Mouse (Mus musculus): ENCODE results near the gene Rab3il1.

Rab3il1 gene

DNA sequence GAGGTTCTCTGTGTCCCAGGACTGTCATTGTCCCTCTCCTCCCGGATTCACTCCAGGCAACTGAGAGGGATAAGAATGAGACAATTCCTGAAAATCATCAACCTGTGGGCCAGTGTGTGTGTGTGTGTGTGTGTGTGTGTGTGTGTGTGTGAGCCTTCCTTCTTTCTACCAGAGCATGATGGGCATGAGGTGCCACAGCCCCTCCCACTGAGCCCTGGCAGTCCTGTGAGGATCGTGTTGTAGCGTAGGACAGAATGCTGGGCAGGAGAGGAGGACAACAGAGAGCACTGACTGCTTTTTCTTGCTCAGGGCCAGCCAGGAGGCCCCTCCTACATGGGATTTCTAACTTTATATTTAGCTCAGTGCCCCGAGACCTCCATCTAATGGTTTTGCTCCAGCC is 41.3 kb downstream of the Rab3il1 start:
- no peak for DNase-seq

DNA sequence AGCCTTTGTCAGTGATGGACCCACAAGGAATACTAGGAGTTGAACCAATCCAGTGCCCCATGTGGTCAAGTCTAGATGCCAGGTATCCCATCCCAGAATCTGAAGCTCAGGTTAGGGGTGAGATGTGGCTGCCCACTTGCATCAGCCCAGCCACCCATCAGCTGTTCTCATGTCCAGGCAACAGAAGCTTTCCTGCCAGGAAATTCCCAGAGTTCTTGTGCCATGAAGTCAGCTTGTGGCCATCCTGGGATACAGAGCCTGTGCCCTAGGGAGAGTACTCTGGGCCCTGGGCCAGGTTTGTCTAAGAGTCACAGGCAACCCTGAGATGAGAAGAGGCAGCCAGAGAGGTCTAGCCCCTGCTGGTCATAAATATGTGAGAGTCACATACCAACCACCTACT is 42.2 kb downstream of the Rab3il1 start:
- DNase-seq = no peak

- no peak for DNase-seq
These were observed 44.2 kb downstream of the Rab3il1 start for GRCm38 (mm10) chr19:10045707-10046106.

DNA sequence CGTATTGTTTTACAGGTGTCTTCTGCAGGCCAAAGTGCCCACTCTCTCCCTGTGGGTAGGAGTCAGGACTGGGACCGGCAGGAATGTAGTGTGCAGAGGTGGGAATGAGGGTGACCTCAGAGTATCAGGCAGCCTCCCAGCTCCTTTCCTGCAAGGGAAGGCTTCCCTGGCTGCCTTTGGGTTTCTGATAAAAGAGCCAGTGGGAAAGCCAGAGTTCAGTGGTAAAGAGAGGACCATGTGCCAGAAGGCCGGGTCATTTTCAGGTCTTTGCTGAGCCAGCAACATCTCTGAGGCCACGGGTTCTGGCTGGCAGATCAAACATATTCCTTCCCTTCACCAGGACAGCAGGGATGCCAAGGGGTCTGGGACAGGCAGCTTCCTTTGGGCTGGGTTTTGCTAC is 44.9 kb downstream of the Rab3il1 start:
- DNase-seq = no peak

GRCm38 (mm10) chr19:10046983-10047382 is 45.5 kb downstream of the Rab3il1 start:
- DNase-seq = no peak

- DNase-seq = no peak
These were observed 48.1 kb downstream of the Rab3il1 start for GRCm38 (mm10) chr19:10049533-10049932.

DNA sequence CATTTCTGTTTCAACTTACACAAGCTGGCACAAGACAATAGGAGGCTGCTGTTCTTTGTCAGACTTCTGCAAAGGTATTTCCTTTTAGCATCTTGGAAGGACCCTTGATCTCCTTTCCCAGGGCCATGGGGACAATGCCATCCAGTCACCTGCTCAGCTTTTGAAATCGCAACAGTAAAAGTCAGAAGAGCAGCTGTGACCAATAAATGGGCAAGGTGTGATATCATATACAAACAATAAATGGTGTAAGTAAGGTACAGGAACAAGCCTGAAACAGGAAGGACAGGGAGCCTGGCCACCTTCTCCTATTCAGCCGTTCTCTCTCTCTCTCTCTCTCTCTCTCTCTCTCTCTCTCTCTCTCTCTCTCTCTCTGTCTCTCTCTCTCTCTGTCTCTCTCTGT is 49.0 kb downstream of the Rab3il1 start:
- no peak for DNase-seq

DNA sequence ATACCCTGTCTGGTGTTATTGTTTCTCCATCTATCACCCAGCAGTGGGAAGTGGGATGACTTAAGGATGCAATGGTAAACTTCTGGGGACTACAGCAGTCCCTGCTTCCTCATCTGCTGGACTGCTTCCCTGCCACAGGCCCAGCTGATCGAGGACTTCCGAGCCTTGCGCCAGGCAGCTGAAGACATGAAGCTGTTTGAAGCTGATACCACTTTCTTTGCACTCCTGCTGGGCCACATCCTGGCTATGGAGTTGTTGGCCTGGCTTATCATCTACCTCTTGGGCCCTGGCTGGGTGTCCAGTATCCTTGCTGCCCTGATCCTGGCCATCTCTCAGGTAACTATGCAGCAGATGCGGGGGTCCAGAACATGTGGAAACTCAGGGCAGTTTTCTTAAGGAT is 51.2 kb downstream of the Rab3il1 start:
- no peak for DNase-seq

DNA sequence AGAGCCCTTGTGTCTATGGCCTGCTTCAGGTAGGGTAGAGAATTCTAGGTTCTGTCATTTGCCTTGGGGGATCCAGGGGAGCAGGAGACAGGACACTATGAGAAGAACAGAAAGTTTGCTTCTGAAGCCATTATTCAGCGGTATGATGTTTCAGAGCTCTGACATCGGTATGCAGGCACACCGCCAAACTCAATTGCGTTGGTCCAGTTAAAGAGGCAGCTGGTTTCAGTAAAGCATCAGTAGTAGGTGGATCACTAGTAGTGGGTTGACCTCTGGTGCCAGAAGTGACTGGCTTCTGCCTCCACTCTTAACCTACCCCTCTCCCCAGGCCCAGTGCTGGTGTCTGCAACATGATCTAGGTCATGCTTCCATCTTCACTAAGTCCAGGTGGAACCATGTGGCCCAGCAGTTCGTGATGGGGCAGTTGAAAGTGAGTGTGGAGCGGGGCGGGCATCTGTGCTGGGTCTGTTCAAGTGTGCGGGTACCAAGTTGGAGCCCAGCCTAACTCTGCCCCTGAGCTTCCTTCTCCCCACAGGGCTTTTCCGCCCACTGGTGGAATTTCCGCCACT is 52.3 kb downstream of the Rab3il1 start:
- no peak for DNase-seq

GRCm38 (mm10) chr19:10054361-10055075 is 53.0 kb downstream of the Rab3il1 start:
- DNase-seq = no peak

DNA sequence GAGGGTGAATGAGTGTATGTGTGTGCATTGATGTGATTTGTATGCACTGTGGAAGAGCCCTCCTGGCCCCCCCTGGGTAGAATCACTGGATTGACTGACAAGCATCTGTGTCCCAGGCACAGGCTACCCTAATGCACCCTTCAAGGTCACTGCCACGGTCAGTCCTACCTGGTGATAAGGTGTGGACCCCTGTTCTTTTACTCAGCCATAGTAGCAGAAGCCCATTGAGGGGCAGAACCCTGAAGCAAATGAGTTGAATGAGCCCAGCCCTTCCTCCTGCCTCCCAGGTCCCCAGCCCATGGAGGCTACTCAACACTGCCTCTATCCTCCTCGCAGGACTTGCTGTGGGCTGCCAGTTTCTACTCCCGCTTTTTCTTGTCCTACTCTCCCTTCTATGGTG is 53.8 kb downstream of the Rab3il1 start:
- no peak for DNase-seq

- no peak for DNase-seq
These were observed 54.6 kb downstream of the Rab3il1 start for GRCm38 (mm10) chr19:10055783-10056660.

DNA sequence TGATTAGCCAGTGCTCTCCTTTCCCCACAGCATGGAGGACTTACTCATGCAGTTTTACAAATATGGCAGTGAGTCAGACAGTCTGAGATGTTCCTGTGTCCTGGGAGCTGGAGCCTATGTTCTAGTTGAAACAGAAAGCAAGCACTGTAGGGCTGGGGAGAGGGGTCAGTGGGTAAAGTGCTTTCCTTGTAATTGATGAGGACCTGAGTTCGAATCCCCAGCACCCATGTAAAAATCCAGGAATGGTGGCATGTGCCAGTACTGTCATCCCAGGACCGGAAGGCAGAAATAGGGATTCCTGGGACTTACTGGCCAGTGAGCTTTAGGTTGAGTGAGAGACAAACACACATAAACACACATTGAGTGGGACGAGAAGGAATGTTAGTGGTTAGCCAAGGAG is 55.2 kb downstream of the Rab3il1 start:
- no peak for DNase-seq

- DNase-seq = no peak
These were observed 56.2 kb downstream of the Rab3il1 start for GRCm38 (mm10) chr19:10057486-10058351.

- DNase-seq = no peak
These were observed 56.9 kb downstream of the Rab3il1 start for GRCm38 (mm10) chr19:10058352-10058825.

- DNase-seq = no peak
These were observed 57.5 kb downstream of the Rab3il1 start for GRCm38 (mm10) chr19:10058876-10059427.

DNA sequence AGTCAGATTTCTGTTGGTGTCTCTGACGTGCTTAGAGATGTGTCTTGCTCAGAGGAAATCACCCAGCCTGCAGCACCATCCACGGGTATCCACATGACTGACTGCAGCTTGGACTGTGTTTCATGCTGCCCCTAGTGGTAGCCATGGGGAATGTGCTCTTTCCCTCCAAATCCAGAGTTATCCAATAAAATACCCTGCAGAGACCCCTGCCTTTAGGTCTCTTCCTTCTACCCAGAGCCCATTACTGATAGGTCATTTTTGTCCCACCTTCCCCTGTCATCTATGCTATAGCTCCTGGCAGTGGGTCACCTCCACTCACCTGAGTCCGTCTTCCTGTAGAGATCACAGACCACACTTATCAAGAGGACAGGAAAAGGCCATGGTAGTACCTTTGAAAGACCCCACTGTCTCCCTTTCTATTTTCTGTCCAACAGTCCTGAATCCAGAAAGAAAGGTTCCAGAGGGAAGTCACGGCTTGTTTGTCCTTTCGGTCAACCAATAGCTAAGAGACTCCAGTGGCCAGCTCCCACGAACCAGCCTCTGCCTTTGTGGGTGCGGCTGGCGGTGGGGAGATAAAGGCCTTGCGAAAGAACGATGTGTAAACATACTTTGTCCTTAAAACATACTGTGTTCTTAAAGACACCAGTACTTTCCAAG is 58.6 kb downstream of the Rab3il1 start:
- no peak for DNase-seq

DNA sequence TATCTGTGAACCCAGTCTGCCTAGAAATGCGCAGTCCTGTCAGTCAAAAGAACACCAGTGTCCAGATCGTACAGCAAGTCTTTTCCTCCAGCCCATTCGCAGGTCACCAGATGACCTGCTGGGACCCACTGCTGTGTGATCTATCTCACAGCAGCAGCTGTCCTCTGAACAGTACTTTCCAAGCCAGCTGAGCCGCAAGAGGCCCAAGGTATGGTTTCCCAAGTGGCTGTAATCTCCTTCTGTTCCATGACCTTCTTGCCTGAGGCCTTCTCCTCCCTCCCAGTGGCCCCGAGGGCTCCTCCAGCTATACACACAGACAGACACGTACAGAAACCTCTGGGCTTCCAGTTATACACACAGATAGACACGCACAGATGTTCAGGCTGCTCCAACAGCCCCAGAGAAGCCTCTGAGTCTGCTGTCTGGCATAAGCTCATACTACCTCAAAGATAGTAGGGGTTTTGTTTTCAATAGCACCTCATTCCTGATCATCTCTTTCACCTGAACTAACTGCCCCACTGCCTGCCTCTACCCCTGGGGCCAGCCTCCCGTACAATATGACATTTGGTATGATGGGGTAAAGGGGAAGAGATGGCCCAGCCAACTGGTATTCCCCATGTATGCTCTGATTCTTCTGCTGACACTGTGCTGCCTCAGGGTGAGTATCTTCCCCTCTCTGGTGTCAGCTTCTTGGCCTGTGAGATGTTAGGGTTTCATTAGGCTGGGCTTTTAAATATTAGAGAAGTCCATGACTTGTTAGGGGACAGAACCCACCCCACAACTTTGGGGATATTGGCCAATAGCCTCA is 59.5 kb downstream of the Rab3il1 start:
- no peak for DNase-seq

DNA sequence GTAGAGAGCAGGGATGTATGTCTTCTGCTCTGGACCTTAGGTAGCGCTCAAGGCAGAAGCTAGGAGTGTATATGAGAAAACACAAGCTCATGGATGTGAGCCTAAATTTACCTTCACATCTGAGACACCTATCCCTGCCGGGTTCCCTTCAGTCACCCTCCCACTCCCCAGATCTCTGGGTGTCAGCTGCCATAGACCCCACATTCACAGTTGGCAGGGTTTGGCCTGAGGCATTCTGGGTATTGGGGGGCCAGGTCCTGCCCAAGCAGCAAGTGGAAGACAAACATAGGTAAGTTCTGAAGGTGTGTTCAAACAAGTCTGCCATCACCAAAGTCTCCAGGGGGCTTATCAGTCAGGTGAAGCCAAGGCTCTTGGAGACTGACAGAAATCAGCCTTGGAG is 60.2 kb downstream of the Rab3il1 start:
- no peak for DNase-seq

DNA sequence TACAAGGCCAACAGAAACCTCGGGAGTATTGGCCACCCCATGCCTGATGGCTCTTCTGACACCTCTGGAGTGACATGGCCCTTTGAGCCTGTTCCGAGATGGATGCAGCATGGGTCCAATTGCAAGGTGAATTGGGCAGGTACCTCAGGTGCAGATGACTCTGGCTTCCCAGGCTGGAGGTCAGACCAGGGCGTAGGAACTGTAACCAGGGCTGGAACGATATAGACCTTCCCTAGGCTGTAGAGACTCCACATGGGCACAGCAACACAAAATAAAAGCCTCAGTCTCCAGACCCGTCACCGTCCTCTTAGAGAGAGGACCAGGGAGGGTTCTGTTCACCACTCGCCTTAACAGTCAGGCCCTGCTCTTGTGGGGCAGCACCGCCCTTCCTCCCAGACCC is 60.8 kb downstream of the Rab3il1 start:
- no peak for DNase-seq

- DNase-seq = no peak
These were observed 61.4 kb downstream of the Rab3il1 start for GRCm38 (mm10) chr19:10062862-10063261.

Data from right cerebral cortex, postnatal 4 days (tissue).